Mouse (Mus musculus): ENCODE measurements at regions not wholly inside any gene's neighbourhood (a gene's known extent, or its start where the extent isn't known, plus 50 kb on each side); places are given as distances from the start of the nearest gene placed in this dataset.
A peak's percentile ranks its signal among the peaks of the same experiment; 100 is the strongest.

DNA sequence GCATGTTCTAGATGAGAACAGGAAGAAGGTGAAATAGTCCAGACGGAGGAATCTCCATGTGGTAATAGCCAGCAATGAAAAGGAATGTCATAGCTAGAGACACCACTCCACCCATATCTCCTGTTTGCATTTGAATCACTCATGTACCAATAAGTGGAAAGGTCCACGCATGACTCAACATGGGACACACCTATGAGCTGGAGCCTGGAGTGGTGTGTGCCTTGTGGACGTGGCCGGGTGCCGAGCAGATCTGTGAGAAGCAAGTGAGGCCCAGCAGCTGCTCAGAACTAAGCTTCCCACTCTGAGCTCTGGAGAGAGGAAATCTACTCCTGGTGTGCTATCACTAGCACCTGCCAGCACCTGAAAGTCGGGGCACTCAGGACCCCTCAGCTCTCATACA is 116.4 kb upstream of the Xylt1 start:
- H3K27me3 ChIP-seq (ENCODE audit: control insufficient read depth, insufficient read depth, low read length, poor library complexity, severe bottlenecking): no peaks in the 10 kb centered on the region
- DNase-seq (ENCODE audit: low read depth, low spot score): no peak
- H3K36me3 ChIP-seq (ENCODE audit: control insufficient read depth, insufficient read depth, low read length, poor library complexity, severe bottlenecking): no peaks in the 10 kb centered on the region

DNA sequence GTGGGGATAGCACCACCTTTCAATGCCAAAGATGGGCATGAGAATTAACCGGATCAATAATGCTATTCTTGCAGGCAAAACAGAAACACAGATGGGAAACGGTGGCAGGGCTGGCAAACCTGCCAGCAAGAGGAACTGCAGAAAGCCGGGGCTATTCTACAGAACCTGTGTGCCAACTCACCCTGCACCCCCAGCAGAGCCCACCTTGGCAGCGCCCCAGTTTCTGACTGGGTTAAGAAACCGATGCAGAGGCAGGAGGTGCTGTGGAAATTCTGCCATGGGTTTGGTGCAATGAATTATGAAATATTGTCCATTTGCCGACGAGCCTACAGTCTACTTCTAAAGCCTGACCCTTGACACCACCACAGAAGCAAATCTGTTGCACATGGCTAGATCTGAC is 112.7 kb upstream of the Xylt1 start:
- DNase-seq (ENCODE audit: low read depth, low spot score): no peak
- no peaks in the 10 kb centered on the region for H3K27me3 ChIP-seq (ENCODE audit: control insufficient read depth, insufficient read depth, low read length, poor library complexity, severe bottlenecking)
- H3K36me3 ChIP-seq (ENCODE audit: control insufficient read depth, insufficient read depth, low read length, poor library complexity, severe bottlenecking): no peaks in the 10 kb centered on the region

DNA sequence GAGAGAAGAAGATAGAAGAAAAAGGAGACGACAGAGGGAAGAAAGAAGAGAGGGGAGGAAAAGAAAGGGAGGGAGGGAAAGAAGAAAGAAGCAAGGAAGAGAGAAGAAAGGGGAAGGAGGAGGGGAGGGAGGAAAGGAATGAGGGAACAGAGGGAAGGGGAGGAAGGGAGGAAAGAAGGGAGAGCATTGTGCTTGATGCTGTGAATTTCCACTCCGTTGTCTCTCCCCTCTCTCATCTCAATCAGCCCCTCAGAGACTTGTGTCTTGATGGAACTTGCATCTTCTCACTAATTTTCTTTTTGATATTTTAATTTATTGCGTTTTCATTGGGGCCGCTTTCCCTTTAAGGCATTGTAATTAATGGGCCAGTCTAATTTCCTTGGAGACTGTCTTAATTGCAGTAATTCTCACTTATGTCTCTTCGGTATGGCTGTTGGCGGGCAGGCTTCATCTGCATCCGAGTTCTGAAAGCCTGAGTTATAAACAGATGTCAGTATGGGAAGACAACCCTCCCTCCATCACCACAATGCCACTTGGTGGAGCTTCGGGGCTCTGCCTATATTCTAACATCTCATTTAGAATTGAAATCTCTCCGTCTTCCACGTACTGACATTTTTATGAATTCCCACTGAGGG is 111.4 kb upstream of the Xylt1 start:
- Histone ChIP-seq H3K36me3 (ENCODE audit: control insufficient read depth, insufficient read depth, low read length, poor library complexity, severe bottlenecking) (no peaks in the 10 kb centered on the region), H3K27me3 (ENCODE audit: control insufficient read depth, insufficient read depth, low read length, poor library complexity, severe bottlenecking) (no peaks in the 10 kb centered on the region)
- no peak for DNase-seq (ENCODE audit: low read depth, low spot score)

DNA sequence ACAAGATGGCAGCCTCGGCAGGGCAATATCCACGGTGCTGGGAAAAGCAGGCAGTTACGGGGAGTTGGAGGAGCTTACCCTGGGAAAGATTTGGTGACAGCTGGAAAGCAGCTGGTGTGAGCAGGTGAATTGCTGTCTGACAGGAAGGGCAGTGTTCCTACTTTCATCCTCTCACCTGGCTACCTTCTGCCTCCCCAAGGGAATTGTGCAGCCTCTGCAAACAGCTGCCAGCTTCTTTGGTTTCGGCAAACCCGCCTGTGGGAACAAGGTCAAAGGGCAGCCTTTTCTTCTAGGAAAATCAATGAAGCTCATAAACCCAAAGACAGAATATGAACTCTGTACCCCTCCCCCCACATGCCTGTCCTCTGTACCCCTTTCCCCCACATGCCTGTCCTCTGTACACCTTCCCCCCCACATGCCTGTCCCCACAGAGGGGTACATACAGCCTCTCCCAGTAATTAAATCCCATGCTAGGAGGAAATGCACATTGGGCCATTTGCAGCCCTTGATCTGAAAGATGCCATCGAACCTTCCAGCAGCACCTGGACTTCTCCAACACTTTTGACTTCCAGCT is 102.3 kb upstream of the Xylt1 start:
- no peak for DNase-seq (ENCODE audit: low read depth, low spot score)
- Histone ChIP-seq H3K27me3 (ENCODE audit: control insufficient read depth, insufficient read depth, low read length, poor library complexity, severe bottlenecking) (no peaks in the 10 kb centered on the region), H3K36me3 (ENCODE audit: control insufficient read depth, insufficient read depth, low read length, poor library complexity, severe bottlenecking) (no peaks in the 10 kb centered on the region)

DNA sequence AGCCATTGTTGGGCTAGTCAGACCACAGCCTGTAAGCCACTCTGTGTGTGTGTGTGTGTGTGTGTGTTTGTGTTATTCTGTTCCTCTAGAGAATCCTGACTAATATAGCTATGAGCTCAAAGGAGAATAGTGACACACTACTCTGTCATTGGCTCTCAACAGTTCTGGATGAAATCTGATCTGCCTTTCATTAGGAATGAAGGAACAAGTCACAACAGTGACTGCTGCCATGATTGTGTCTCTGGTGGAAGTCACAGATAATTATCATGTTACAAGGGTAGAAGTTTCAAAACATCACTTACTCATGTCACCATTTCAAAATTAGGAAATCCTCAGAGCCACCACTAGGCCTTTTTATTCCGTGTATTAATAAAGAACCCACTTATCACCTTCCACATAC is 98.6 kb upstream of the Xylt1 start:
- Histone ChIP-seq H3K36me3 (ENCODE audit: control insufficient read depth, insufficient read depth, low read length, poor library complexity, severe bottlenecking) (no peaks in the 10 kb centered on the region), H3K27me3 (ENCODE audit: control insufficient read depth, insufficient read depth, low read length, poor library complexity, severe bottlenecking) (no peaks in the 10 kb centered on the region)
- DNase-seq (ENCODE audit: low read depth, low spot score): no peak

DNA sequence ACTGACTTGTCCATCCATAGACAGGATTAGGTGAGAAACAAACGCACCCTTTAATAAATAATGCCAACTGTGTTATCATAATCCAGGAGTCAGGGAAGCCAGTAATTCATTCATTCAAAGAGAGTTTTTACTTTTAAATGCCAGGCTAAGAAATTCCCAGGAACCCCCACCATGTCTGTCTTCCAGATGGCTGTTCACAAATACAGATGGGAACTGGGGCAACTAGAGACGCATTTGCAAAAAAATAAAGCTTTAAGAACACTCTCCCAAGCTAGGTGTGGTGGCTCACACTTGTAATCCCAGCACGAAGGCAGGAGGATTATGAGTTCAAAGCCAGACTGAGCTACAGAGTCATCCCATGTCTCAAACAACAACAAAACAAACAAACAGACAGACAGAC is 95.6 kb upstream of the Xylt1 start:
- Histone ChIP-seq H3K36me3 (ENCODE audit: control insufficient read depth, insufficient read depth, low read length, poor library complexity, severe bottlenecking) (no peaks in the 10 kb centered on the region), H3K27me3 (ENCODE audit: control insufficient read depth, insufficient read depth, low read length, poor library complexity, severe bottlenecking) (no peaks in the 10 kb centered on the region)
- no peak for DNase-seq (ENCODE audit: low read depth, low spot score)

DNA sequence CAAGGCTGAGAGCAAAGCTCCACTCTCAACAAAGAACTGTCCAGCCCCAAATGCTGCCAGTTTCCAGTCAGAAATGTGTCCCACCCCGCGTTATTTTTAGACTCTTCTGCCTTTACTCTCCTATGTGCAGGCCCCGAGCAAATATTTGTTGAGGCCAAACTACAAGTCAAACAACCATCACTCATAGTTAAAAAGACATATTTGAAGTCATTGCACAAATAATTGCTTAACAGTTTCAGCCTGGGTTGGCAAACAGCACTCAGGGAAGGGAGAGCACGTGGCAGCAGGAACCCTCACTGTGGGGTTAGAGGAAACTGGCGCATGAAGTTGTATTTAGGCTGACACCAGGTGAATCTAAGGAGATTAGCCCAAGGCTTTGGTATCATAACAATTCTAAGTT is 94.8 kb upstream of the Xylt1 start:
- H3K36me3 ChIP-seq (ENCODE audit: control insufficient read depth, insufficient read depth, low read length, poor library complexity, severe bottlenecking): no peaks in the 10 kb centered on the region
- no peak for DNase-seq (ENCODE audit: low read depth, low spot score)
- H3K27me3 ChIP-seq (ENCODE audit: control insufficient read depth, insufficient read depth, low read length, poor library complexity, severe bottlenecking): no peaks in the 10 kb centered on the region

DNA sequence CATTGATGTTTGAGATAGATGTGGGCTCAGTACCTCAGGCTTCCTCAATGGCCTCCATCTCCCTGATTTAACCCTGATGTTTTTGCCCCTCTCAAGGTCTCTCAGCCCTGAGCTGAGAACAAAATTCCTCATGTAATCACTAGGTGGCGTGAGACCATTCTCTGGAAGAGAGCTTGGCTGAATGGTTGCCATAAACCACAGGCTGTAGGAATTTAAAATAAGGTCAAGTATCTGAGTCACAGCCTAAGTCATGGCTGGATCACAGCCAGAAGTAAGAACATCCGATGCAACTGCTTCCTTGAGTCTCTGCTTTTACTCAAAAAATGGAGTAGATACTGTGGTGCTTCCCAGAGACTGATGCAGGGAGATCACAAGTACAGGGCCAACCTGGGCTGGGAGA is 77.1 kb upstream of the Xylt1 start:
- Histone ChIP-seq H3K36me3 (ENCODE audit: control insufficient read depth, insufficient read depth, low read length, poor library complexity, severe bottlenecking) (no peaks in the 10 kb centered on the region), H3K27me3 (ENCODE audit: control insufficient read depth, insufficient read depth, low read length, poor library complexity, severe bottlenecking) (no peaks in the 10 kb centered on the region)
- DNase-seq (ENCODE audit: low read depth, low spot score): peak; percentile 15

DNA sequence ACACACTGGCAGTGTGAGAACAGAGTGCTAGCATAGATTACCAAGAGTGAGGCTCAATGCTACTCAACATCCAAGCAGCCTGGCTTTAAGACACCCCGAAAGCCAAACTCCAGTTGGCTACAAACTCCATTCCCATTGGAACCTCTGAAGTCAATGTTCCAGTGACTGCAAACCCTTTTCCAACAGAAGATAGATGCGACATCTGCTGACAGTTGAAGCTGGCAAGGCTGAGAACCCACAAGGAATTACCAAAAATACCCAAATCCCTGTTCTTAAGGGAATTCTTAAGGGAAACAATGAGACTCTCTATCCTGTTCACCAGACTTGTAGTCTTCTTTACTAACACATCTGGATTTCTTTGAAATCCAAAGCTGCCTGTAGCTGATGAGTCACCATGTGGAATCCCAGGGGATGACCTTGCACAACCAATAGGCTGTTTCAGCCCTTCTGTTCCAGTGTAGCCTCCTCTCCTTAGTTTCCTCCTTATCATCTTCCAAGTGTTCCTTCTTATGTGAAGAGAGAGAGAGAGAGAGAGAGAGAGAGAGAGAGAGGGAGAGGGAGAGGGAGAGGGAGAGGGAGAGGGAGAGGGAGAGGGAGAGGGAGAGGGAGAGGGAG is 70.1 kb upstream of the Xylt1 start:
- H3K36me3 ChIP-seq (ENCODE audit: control insufficient read depth, insufficient read depth, low read length, poor library complexity, severe bottlenecking): no peaks in the 10 kb centered on the region
- no peak for DNase-seq (ENCODE audit: low read depth, low spot score)
- H3K27me3 ChIP-seq (ENCODE audit: control insufficient read depth, insufficient read depth, low read length, poor library complexity, severe bottlenecking): no peaks in the 10 kb centered on the region

DNA sequence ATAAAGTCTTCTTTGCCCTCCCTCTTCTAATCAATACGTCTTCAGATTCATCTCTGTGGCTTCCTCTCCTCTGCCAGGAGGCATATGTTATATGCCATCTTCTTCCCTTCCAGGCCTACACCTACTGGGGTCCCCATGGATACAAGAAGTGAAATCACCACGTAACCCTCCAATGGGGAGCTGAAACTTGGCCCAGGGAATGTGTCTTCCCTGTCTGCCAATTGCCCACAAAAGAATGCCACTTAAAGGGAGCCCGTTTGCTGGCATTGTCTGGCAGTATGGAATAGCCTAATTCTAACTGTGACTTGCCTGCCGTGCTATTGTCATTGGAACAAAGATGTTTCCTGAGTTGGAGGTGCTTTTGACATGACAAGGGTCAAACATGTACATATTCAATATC is 69.5 kb upstream of the Xylt1 start:
- no peaks in the 10 kb centered on the region for H3K36me3 ChIP-seq (ENCODE audit: control insufficient read depth, insufficient read depth, low read length, poor library complexity, severe bottlenecking)
- H3K27me3 ChIP-seq (ENCODE audit: control insufficient read depth, insufficient read depth, low read length, poor library complexity, severe bottlenecking): no peaks in the 10 kb centered on the region
- no peak for DNase-seq (ENCODE audit: low read depth, low spot score)

DNA sequence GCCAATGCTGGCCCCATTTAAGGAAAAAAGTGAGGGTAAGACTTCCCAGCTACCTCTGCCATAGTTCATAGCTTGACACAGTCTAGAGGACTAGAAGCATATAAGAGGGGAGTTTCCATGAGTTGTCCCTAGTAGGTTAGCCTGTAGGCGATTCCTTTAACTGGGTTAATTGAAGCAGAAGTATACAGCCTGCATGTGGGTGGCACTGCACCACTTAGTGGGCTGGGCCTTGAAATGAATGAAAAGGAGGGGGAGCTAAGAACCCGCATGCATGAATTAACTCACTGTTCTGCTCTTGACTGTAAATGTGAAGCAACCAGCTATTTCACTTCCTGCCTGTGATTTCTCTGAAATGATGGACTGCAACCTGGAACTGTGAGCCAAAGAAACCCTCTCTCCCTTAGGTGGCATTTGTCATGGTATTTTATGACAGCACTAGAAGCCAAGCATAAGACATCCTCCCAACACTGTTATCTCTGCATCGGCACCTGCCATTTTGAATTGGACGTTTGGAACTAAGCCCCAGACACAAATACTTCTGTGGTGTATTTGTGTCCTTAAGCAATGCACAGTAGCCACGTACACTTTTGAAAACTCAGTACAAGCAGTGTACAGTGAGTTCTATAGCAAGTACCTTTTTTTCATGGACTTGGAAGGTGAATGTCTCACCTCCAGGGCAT is 64.5 kb upstream of the Xylt1 start:
- Histone ChIP-seq H3K36me3 (ENCODE audit: control insufficient read depth, insufficient read depth, low read length, poor library complexity, severe bottlenecking) (no peaks in the 10 kb centered on the region), H3K27me3 (ENCODE audit: control insufficient read depth, insufficient read depth, low read length, poor library complexity, severe bottlenecking) (no peaks in the 10 kb centered on the region)
- peak; percentile 6 for DNase-seq (ENCODE audit: low read depth, low spot score)

DNA sequence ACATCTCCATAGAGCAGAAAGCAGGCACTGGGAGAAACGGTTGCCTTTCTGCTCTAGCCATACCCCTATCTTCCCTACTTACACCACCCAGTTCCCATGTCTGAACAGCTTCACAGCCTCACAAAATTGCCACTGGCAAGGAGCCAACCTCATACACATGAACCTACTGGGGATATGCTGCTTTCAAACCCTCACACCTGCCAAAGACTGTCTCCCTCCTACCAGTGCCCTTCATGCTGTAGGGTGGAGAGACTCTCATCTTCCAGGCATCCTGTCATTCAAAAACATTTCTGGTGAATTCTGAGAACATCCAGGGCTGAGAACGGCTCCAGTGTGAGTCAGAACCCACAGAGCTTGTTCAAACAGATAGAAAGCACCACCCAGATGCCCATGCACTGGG is 63.4 kb upstream of the Xylt1 start:
- no peak for DNase-seq (ENCODE audit: low read depth, low spot score)
- Histone ChIP-seq H3K36me3 (ENCODE audit: control insufficient read depth, insufficient read depth, low read length, poor library complexity, severe bottlenecking) (no peaks in the 10 kb centered on the region), H3K27me3 (ENCODE audit: control insufficient read depth, insufficient read depth, low read length, poor library complexity, severe bottlenecking) (no peaks in the 10 kb centered on the region)

DNA sequence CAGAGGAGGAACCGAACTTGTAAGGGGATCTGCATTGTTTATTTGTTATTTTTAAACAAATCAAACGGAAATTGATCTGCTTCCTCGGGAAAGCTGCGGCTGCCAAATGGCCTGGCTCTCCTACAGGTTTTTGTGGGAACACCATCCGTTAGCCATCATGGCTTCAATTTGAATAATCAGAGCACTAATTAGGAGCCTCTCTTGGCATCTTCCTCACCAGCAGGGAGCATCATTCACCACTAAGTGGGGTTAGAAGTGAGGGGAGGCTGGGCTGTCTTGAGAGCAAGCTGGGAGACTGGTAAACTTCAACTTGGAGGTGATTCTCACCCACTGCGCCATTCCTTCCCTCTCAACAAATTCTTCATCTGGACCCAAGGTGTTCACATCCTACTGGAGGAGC is 60.2 kb upstream of the Xylt1 start:
- H3K27me3 ChIP-seq (ENCODE audit: control insufficient read depth, insufficient read depth, low read length, poor library complexity, severe bottlenecking): no peaks in the 10 kb centered on the region
- DNase-seq (ENCODE audit: low read depth, low spot score): peak; percentile 16
- H3K36me3 ChIP-seq (ENCODE audit: control insufficient read depth, insufficient read depth, low read length, poor library complexity, severe bottlenecking): no peaks in the 10 kb centered on the region
